Mouse (Mus musculus) heart, embryonic 11.5 days (tissue): ENCODE measurements around the gene B3gnt4. TPM values are rescaled to one million over a fixed set of nuclear protein-coding genes. Genes with fewer than 3 reads are reported as not detected.

Experiments
- ATAC-seq: fragments of 200-750 bp; cut with Nextera tagmentation; replicated peaks from 2 replicates; pipeline ENCODE4 v1.8.0; 2017; ENCODE audit warnings: moderate library complexity; ENCODE audit not compliant: insufficient number of reproducible peaks, low FRiP score, low TSS enrichment
- H3K27ac ChIP-seq: fragments of 300-500 bp; sonication (generic); 2 replicates; pipeline ENCODE4 v1.5.1; 2014; ENCODE audit warnings: mild to moderate bottlenecking, low read depth, low read length
- H3K27me3 ChIP-seq: fragments of 300-500 bp; sonication (generic); 2 replicates; pipeline ENCODE4 v1.6.1; 2014; ENCODE audit warnings: mild to moderate bottlenecking, low read length, mixed read lengths; ENCODE audit not compliant: control insufficient read depth, insufficient read depth
- H3K36me3 ChIP-seq: fragments of 300-500 bp; sonication (generic); 2 replicates; pipeline ENCODE4 v1.6.1; 2014; ENCODE audit warnings: mild to moderate bottlenecking, low read length, moderate library complexity, mixed read lengths; ENCODE audit not compliant: control insufficient read depth, insufficient read depth
- H3K4me1 ChIP-seq: fragments of 300-500 bp; sonication (generic); 2 replicates; pipeline ENCODE4 v1.6.1; 2014; ENCODE audit warnings: low read length; ENCODE audit not compliant: control insufficient read depth, insufficient read depth
- H3K4me2 ChIP-seq: fragments of 300-500 bp; sonication (generic); 2 replicates; pipeline ENCODE4 v1.6.1; 2014; ENCODE audit warnings: mild to moderate bottlenecking, moderate library complexity
- H3K4me3 ChIP-seq: fragments of 300-500 bp; sonication (generic); 2 replicates; pipeline ENCODE4 v1.5.1; 2014; ENCODE audit warnings: low read depth, low read length
- H3K9ac ChIP-seq: fragments of 300-500 bp; sonication (generic); 2 replicates; pipeline ENCODE4 v1.6.1; 2014; ENCODE audit warnings: mild to moderate bottlenecking, low read depth, low read length, moderate library complexity
- H3K9me3 ChIP-seq: fragments of 300-500 bp; sonication (generic); replicated peaks from 2 replicates; pipeline ENCODE4 v1.6.1; 2016; ENCODE audit warnings: low read length; ENCODE audit not compliant: control insufficient read depth
- WGBS: fragments of 180-500 bp; shearing (Covaris S2); extraction: QIAGEN DNeasy Blood & Tissue Kit; methylation state at CpG from one replicate; pipeline ENCODE4 v1.1.7; 2014; ENCODE audit not compliant: insufficient replicate concordance; 5-methylcytosine and 5-hydroxymethylcytosine counted together
- polyA plus RNA-seq: library from polyadenylated mRNA; unstranded; fragments of >200 nt; fragmentation: Nextera tagmentation; extraction: Ambion mirVana; gene quantifications from 2 replicates; pipeline ENCODE4 v1.2.1, GENCODE M21; 2014

Gene B3gnt4
- polyA plus RNA-seq = 0.20 TPM in 1 of 2 replicates, not detected in the other

DNA sequence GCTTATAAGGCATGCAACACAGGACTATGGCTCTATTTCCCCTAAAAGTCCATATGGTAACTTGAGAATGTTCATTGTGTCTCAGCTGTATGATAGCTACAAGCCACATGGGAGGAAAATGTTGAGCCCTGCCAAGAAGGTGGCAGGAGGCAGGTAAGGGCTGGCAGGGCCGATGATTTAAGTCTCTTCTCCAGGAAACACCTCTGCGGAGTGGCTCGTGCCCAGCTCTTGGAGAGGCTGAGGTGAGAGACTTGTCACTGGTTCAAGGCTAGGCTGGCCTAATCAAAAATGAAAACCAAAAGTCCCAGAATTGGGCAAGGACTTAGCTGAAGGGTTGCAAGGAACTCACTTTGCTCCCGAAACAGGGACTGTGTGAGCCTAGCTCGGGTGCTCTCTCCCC, at the start of gene B3gnt4:
B3gnt4 (plus strand) TSS at position 301 of the 400 bp plus-strand sequence.
- no peak for ATAC-seq
- H3K36me3 ChIP-seq = peaks cover 7% of the 10 kb centered on the region; the same call in 1 of the 2 replicates
- no peak within 1 kb of the TSS for H3K4me2 ChIP-seq
- 85% methylated on average over 5 of the region's 5 CpGs for WGBS
- H3K4me1 ChIP-seq = peaks cover 7% of the 10 kb centered on the region; the same call in 1 of the 2 replicates
- no peak within 1 kb of the TSS for H3K27ac ChIP-seq
- no peak within 1 kb of the TSS for H3K9ac ChIP-seq
- H3K27me3 ChIP-seq = peaks cover 33% of the 10 kb centered on the region
- H3K9me3 ChIP-seq = no peaks in the 10 kb centered on the region
- no peak within 1 kb of the TSS for H3K4me3 ChIP-seq

DNA sequence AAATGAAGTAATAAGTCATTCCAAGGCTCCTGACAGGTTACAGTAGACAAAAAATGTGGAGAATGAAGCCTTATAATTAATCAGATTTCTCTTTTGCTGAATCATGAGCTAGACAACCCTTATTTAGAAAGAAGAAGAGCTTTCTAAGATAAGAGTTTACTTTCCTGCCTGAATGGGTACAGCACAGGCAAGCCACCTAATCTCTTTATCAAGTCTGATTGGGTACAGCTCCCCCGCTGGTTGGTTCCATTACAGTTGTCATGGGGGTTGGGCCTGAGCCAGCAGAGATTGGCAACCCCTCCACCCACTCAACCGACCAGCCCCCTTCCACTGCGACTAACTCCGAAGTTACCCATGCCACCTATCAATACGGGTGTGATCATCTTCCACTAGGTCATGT, 48.8 kb upstream of the B3gnt4 start:
- Histone ChIP-seq H3K9me3 (no peaks in the 10 kb centered on the region), H3K4me3 (no peak overlapping the region), H3K27ac (no peak overlapping the region), H3K9ac (no peak overlapping the region), H3K4me2 (no peak overlapping the region), H3K36me3 (no peaks in the 10 kb centered on the region; the same call in 1 of the 2 replicates), H3K27me3 (no peaks in the 10 kb centered on the region), H3K4me1 (no peaks in the 10 kb centered on the region)
- ATAC-seq = no peak
- 31% methylated on average over 5 of the region's 5 CpGs for WGBS

DNA sequence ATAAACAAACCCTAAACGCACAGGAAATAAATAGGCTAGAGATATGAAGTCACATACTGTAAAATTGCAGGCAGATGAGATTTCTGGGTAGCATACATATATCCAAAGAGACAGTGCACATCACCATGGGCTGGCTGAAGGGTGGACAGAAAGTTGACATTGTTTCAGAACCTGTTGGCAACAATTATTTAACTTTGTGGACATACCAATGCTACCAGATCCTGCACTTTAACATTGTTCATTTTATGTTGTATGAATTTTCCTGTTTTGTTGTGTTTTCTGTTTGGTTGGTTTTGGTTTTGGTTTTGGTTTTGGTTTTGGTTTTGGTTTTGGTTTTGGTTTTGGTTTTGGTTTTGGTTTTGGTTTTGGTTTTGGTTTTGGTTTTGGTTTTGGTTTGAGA, 45.6 kb upstream of the B3gnt4 start:
- no peaks in the 10 kb centered on the region for H3K27me3 ChIP-seq
- H3K4me3 ChIP-seq = no peak overlapping the region
- no peaks in the 10 kb centered on the region for H3K4me1 ChIP-seq
- WGBS = 76% methylated on average over 1 of the region's 1 CpGs
- no peak overlapping the region for H3K27ac ChIP-seq
- no peak overlapping the region for H3K4me2 ChIP-seq
- H3K9me3 ChIP-seq = no peaks in the 10 kb centered on the region
- ATAC-seq = no peak
- H3K36me3 ChIP-seq = no peaks in the 10 kb centered on the region
- no peak overlapping the region for H3K9ac ChIP-seq

DNA sequence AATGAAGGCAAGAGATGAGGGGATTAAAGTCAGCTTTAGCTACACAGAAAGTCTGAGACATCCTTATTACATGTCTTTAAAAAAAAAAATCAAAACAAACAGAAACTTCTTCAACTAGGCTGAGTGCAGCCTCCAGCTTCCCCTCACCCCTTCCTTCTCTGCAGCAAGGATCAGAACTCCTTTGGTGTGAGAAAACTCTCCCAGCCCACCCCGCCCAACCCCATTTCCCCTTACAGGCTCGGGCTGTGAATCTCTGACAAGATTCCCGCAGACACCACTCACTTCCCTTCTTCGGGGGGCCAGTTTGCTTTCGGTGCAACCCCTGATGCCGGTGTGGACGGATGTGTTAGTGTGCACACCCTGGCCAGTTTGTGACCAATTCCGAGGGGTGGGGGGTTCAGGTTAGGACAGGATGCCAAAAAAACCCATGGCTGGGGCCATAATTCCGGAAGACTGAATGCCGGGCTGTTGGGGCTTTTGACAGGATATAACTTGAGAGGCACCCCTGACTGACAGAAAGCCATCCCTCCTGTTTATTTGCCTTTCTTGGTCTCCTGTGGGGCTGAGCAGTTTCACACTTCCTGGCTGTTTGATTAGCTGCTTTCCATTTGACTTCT, 39.4 kb upstream of the B3gnt4 start:
- H3K4me2 ChIP-seq = peak overlapping the region; percentile 58
- H3K27me3 ChIP-seq = no peaks in the 10 kb centered on the region
- H3K9me3 ChIP-seq = no peaks in the 10 kb centered on the region
- no peak overlapping the region for H3K9ac ChIP-seq
- no peak for ATAC-seq
- 11% methylated on average over 10 of the region's 10 CpGs for WGBS
- peaks cover 5% of the 10 kb centered on the region; the same call in 1 of the 2 replicates for H3K4me1 ChIP-seq
- no peaks in the 10 kb centered on the region for H3K36me3 ChIP-seq
- peak overlapping the region; percentile 43; the same call in 1 of the 2 replicates for H3K27ac ChIP-seq
- peak overlapping the region; percentile 13; the same call in 1 of the 2 replicates for H3K4me3 ChIP-seq

DNA sequence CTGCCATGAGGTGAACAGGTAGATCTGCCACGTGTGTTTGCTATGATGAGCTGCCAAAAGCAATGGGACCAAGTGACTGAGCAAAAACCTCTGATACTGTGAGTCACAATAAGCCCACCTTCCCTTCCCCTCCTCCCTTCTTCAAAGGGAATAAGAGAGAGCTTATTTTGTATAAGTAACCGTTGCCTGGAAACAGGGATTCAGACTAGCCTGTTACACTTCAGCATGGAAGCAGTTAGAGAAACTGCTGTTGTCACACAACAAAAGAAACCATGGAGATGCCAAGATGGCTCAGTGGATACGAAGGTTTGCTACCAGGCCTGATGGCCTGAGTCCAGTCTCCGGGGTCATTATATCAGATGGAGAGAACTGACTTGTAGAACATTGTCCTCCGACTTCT, 36.4 kb upstream of the B3gnt4 start:
- no peak overlapping the region for H3K9ac ChIP-seq
- H3K4me3 ChIP-seq = no peak overlapping the region
- peaks cover 5% of the 10 kb centered on the region; the same call in 1 of the 2 replicates for H3K4me1 ChIP-seq
- WGBS = 82% methylated on average over 5 of the region's 5 CpGs
- ATAC-seq = no peak
- H3K4me2 ChIP-seq = no peak overlapping the region
- H3K36me3 ChIP-seq = no peaks in the 10 kb centered on the region
- H3K27ac ChIP-seq = no peak overlapping the region
- H3K9me3 ChIP-seq = no peaks in the 10 kb centered on the region
- H3K27me3 ChIP-seq = no peaks in the 10 kb centered on the region

DNA sequence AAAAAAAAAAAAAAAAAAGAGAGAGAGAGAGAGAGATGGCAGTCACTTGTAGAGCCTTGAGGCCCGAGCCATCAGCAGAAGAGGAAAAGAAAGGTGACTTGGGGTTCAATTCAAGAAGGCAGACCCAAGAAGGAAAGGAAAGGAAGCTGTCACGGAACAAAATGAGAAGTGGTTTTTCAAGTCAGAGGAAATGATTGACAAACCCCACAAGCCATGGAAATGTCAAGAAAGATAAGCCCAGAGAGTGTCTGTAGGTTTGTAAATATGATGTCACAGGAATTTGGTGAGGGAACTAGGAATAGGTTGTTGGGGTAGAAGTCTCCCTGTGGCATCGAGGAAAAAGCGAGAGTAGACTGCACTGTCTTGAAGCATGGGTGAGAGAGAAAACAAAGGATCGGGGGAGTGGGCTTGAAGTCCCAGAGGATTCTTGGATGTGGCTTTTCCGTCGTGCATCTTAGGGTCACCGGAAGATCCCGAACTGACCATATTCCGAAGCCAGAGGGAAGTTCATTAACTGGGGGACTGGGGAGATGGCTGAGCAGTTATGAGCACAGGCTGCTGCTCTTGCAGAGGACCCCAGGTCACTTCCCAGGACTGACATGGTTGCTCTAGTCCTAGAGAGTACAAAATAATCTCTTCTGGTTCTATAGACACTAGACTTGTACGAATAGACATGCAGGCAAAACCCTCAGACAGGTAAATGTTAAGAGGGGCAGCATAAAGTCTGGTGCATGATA, 22.4 kb upstream of the B3gnt4 start:
- Histone ChIP-seq H3K27me3 (no peaks in the 10 kb centered on the region), H3K9me3 (no peaks in the 10 kb centered on the region), H3K9ac (no peak overlapping the region), H3K36me3 (no peaks in the 10 kb centered on the region), H3K27ac (no peak overlapping the region), H3K4me2 (no peak overlapping the region), H3K4me1 (peaks cover 4% of the 10 kb centered on the region), H3K4me3 (no peak overlapping the region)
- 73% methylated on average over 11 of the region's 11 CpGs for WGBS
- ATAC-seq = no peak

DNA sequence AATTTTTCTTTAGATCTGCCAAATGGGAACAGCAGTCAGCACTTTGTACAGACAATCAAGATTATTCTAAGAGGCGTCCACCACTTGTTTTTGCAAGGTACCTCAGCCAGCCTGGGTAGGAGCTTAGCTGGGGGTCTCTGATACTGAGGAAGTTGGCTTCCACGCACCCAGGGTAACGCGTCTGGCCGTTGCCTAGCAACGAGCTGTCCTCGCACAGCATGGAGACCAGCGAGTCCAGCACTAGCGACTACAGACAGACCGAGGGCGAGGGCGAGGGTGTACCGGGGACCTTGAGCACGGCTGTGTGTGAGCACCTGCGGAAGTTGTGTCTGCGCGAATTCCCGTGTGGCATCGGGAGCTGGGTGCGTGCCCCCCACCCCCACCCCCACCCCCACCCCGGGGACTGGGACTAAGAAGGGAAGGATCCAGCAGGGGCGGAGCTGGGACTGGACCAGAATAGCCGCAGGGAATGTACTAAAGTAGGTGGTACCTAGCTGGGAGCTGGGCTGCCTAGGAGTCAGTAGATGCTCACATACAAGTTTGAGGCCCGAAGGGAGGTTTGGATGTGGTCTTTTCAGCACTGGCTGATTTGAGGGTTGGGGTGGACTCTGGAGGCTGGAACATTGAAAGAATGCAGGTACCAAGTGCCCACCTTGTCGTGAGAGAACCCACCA, 21.0 kb upstream of the B3gnt4 start, which contains the start of the genes Lrrc43 and Il31:
Lrrc43 (plus strand) TSS at position 194 of the 674 bp plus-strand sequence.
Il31 (minus strand) TSS at position 378 of the 674 bp plus-strand sequence.
- ATAC-seq = peak; percentile 63; the same call in 1 of the 2 replicates

DNA sequence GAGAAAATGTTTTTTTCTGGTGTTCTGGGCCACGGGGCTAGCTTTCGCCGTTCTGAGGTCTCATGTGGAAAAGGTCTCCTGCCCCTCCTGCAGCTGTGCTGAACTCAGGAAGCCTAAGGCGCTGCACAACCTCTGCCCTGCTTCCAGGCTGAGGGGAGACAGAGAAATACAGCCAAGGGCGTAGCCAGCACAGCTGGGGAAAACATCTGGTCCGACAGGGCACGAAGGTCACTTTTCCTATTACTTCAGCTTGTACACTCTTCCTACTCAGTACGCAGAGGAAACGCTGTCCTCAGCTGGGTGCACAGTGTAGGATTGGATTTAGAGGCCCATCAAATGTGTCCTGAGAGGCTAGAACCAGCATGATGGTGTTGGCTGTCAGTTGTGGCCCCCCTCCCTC, 20.3 kb upstream of the B3gnt4 start:
- Histone ChIP-seq H3K9ac (no peak overlapping the region), H3K36me3 (no peaks in the 10 kb centered on the region), H3K9me3 (no peaks in the 10 kb centered on the region), H3K4me1 (peaks cover 4% of the 10 kb centered on the region), H3K4me2 (no peak overlapping the region), H3K27me3 (no peaks in the 10 kb centered on the region), H3K27ac (no peak overlapping the region), H3K4me3 (no peak overlapping the region)
- ATAC-seq = no peak
- 69% methylated on average over 9 of the region's 9 CpGs for WGBS

More for the DNA sequence above, 21.0 kb upstream of the B3gnt4 start, which contains the start of the genes Lrrc43 and Il31:
- H3K4me2 ChIP-seq = peak within 1 kb of the TSS; percentile 58
- H3K27me3 ChIP-seq = no peaks in the 10 kb centered on the region
- H3K9ac ChIP-seq = no peak within 1 kb of the TSS
- H3K27ac ChIP-seq = no peak within 1 kb of the TSS
- H3K4me1 ChIP-seq = peaks cover 4% of the 10 kb centered on the region
- WGBS = 9% methylated on average over 25 of the region's 25 CpGs
- no peaks in the 10 kb centered on the region for H3K36me3 ChIP-seq
- H3K9me3 ChIP-seq = no peaks in the 10 kb centered on the region
- peak within 1 kb of the TSS; percentile 20 for H3K4me3 ChIP-seq
